Mouse (Mus musculus): Measurements from ENCODE around the gene Osbpl2. TPM values are rescaled to one million over a fixed set of nuclear protein-coding genes. Genes with fewer than 3 reads are reported as not detected.

The Osbpl2 gene
- total RNA-seq, 2 experiments from 2014 or later, result 61.9 to 64.5 TPM

GRCm38 (mm10) chr2:180196610-180197322 lies 77.7 kb downstream of the Osbpl2 start:
- intact Hi-C loops (cut with DNase I), result no loop called here
- no peak for DNase-seq

- intact Hi-C loops (cut with DNase I), result no loop called here
- DNase-seq, result no peak
These were observed 78.4 kb downstream of the Osbpl2 start for GRCm38 (mm10) chr2:180197323-180198037.

DNA sequence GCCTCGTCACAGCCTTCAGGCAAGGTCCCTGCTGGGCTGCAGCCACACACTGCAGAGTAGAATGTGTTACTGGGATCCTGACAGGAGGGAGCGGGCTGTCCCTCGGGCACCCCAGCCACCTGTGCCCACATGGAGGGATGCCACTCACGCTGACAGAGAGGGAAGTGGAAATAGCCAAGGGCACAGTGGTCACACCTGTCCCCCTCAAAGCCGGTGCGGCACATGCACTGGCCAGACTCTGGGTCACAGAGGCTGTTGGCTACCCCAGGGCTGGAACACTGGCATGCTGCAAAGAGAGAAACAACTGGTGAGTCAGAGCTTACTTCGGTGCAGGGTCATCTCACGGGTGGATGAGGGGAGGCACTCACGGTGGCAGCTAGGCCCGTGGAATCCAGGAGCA lies 79.7 kb downstream of the Osbpl2 start:
- intact Hi-C loops (cut with DNase I), result no loop called here
- DNase-seq, result no peak

- intact Hi-C loops (cut with DNase I), result no loop called here
- DNase-seq, result no peak
These were observed 81.6 kb downstream of the Osbpl2 start for GRCm38 (mm10) chr2:180200681-180201080.

DNA sequence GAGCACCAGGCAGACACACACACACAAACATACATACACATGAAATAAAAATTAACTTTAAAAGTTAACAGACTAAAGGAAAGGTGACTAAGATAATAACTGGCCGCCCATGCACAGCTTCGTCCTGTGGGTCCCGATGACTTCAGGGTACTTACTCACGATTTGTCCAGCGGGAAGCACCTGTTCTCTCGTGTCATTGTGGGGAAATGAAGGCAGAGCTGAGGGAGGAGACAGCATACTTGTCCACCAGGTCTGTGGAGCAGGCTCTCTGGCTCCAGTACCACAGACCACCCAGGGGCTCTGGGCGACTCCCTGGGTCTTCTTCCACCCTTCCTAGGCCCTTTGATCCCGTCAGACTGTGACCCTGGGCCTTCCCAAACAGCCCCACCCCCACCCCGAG lies 82.2 kb downstream of the Osbpl2 start:
- DNase-seq, result no peak
- intact Hi-C loops (cut with DNase I), result no loop called here

DNA sequence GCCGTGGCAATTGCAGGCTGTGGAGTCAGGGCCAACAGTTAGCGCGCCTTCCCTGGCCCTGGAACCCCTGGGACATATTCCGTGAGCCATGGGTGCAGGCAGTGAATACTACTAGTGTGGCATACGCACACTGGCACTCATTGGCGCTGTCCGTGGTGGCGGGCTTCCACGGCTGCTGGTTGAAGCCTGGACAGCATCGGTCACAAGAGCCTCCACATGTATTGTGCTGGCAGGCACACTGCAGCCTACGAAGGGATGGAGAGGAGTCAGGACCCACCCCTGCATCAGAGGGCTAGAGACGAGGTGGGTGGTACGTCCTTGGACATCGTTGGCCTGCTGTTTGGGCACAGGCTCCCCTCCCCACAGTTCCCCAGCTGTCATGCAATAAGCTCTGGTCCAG lies 83.2 kb downstream of the Osbpl2 start:
- peak; percentile 81 for DNase-seq
- intact Hi-C loops (cut with DNase I), result no loop called here

DNA sequence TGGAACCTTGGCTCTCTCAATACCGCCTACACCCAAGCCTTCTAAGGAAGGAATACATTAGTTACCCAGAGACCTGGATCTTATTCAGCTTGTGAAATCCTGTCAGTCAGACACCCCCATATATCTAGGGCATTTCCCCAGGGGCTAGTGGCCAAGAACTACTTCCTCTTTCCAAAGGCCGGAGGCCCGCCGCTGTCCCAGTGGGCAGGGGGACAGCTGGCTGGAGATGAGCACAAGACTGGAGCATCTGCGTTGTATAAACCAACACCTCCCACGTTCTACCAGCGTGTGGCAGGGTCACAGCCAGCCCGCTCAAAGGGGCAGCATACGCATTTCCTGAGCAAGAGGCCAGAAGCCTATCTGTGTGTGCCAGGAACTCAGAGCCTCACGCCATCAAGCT lies 83.7 kb downstream of the Osbpl2 start:
- intact Hi-C loops (cut with DNase I), result no loop called here
- peak; percentile 82 for DNase-seq

DNA sequence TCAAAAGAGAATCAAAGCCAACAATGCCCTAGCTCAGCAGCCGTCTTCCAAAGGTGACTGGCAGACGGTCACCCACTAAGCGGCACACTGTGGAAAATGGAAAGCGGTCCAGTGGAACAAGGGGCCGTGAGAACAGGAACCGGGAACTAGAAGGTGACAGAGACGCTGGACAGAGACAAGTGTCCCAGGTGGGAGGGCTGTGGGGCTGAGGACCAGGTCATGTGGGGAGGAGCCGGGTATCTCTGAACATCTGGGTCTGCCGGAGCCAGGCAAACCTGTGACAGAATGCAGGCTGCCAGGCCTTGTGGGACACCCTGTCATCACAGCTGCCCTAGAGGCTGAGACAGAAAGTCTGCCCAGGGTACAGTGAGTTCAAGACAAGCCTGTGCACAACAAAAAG lies 85.4 kb downstream of the Osbpl2 start:
- DNase-seq, result no peak
- intact Hi-C loops (cut with DNase I), result no loop called here

DNA sequence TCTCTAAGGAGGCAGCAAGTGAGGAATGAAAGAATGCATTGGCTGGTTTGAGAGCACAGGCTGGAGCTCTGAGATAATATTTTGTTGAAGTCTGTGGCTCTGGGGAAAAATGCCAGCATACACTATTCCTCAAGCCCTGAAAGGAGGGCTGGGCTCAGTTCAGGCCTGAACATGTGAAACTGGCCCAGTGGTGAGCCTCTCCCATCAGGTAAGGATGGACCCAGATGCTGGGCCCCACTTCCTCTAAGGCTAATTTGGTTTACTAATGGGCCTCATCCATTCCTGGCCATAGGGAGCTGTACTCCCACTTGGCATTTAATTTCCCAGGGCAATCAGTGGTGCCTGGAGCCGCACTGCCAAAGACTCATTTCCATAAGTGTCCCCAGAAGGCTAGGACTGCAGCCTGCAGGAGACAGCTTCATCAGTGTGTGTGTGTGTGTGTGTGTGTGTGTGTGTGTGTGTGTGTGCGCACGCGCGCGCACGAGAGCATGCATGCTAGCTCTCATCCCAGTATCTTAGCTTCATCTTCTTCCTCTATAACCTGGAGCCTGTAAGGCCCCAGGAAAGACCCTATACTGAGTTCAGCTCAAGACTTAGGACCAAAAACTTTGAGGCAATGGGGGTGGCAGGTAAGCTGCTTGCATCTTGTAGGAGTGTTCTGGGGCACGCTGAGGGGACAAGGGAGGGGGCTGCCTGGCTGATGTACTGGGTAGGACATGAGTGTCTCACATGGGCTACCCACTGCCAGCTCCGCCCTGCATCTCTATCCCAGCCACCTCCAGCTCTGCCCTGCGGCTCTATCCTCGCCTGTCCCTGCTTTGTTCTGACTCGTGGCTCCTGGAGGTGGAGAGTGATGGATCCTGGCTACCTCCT lies 86.2 kb downstream of the Osbpl2 start:
- no peak for DNase-seq
- intact Hi-C loops (cut with DNase I), result no loop called here

DNA sequence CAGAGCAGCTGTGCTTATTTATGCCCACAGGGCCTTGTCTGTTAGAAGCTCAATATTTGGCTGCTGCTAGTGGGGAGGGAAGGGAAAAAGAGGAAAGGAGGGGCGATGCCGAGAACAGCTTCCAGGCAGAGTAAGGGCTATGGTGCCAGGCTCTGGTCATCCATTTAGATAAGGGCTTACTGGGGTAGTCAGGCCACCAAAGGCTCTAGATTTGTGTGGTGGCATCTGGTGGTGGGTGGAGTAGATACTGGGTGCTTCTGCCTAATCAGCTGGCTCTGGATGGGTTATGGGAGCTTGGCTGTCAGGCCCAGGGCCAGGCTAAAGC lies 86.8 kb downstream of the Osbpl2 start:
- intact Hi-C loops (cut with DNase I), result no loop called here
- no peak for DNase-seq

- intact Hi-C loops (cut with DNase I), result no loop called here
- DNase-seq, result peak; percentile 92
These were observed 88.7 kb downstream of the Osbpl2 start for GRCm38 (mm10) chr2:180207840-180208239.

DNA sequence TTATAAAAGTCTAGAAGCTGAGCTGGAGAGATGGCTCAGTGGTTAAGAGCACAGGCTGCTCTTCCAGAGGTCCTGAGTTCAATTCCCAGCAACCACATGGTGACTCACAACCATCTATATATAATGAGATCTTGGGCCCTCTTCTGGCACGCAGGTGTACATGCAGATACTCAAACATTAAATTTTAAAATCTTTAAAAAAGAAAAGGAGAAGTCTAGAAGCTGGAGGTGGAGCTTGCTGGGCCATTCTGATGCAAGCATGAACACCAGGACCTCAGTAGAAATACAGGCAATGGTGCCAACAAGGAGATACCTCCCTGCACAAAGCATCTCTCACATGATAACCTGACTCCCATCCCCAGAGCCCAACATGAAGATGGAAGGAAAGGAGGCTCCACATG lies 89.9 kb downstream of the Osbpl2 start:
- DNase-seq, result no peak
- intact Hi-C loops (cut with DNase I), result no loop called here

DNA sequence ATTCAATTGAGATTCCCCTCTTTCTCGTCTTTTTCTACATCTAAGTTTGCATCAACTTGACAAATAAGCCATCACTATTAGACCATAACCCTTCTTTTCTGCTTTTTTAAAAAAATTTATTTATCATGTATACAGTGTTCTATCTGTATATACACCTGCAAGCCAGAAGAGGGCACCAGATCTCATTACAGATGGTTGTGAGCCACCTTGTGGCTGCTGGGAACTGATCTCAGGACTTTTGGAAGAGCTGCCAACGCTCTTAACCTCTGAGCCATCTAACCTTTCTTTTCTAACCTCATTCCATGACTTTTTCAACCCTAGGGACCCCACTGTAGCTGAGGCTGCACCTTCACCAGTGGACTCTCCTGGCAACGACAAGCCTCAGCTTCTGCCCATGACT lies 93.1 kb downstream of the Osbpl2 start:
- no peak for DNase-seq
- intact Hi-C loops (cut with DNase I), result no loop called here

Small RNA genes within 50 kb of the gene (microRNA-seq; reads per million reads assigned to microRNA genes)
- gene Mir7005, result not detected

Other genes with a start within 250 kb of the Osbpl2 start
- 10 to 100 TPM; 24.5 to 27.9 TPM for gene Taf4, start 142.7 kb upstream of the Osbpl2 start, total RNA-seq (2021)
- 100 to 1,000 TPM; 199 to 202 TPM for gene Lsm14b, start 94.3 kb upstream of the Osbpl2 start, total RNA-seq (2021)
- 100 to 1,000 TPM; 244 to 245 TPM for gene Psma7, start 76.9 kb upstream of the Osbpl2 start, total RNA-seq (2021)
- 10 to 100 TPM; 59.2 to 60.9 TPM for gene Ss18l1, start 76.8 kb upstream of the Osbpl2 start, total RNA-seq (2021)
- 10 to 100 TPM; 19.8 to 20.5 TPM for gene Mtg2, start 48.7 kb upstream of the Osbpl2 start, total RNA-seq (2021)
- 10 to 100 TPM; 16.6 to 17.4 TPM for gene Hrh3, start 14.8 kb upstream of the Osbpl2 start, total RNA-seq (2021)
- 100 to 1,000 TPM; 117 to 118 TPM for gene Adrm1, start 52.2 kb downstream of the Osbpl2 start, total RNA-seq (2021)
- 1 to 10 TPM; 6.3 to 6.5 TPM for gene Lama5, start 106.6 kb downstream of the Osbpl2 start, total RNA-seq (2021)
- gene Rps21, start 138.1 kb downstream of the Osbpl2 start, total RNA-seq (2021), result 100 to 1,000 TPM; 616 to 687 TPM
- 10 to 100 TPM; 47.2 to 48.6 TPM for gene Cables2, start 154.2 kb downstream of the Osbpl2 start, total RNA-seq (2021)
- not detected for gene Rbbp8nl, start 170.6 kb downstream of the Osbpl2 start, total RNA-seq (2021)
- gene Gata5, start 215.4 kb downstream of the Osbpl2 start, total RNA-seq (2021), result not detected